In the genomic region with DNA sequence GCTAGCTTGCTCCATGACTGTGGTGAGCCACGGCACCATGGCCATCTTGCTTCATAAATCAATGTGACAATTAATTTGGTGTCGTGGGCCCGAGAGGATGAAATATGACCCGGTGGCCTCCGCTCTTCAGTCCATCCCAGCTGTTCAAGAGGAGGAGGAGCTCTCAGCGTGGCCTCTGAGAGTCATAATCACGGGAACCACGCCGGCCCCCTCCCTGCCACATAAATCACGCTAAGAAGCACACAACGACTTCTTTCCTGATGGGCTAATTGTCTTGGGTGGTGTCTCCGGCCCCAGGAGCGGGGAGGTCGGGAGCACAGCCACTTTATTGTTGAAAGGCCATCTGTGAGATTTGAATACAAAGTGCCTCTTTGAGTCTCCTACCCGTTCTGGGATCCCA, we compare ENCODE assay signal across 10 mouse cellular contexts.
DNase-seq lines count a peak whose midpoint lies in the region; ATAC-seq and TF ChIP-seq lines count a peak whose summit lies in the region.
"Had no signal": no experiment of that assay in that cellular context is flagged by ENCODE, and none has a peak within 500 bp of the region (broad histone marks: within the 10 kb centered on the region; RNA-seq: fewer than 3 reads in every experiment).

No protein-coding gene starts in this region.

- no peaks in the 10 kb centered on the region for H3K9me3 ChIP-seq in heart, embryonic 12.5 days (replicated peaks)
- no peaks in the 10 kb centered on the region for H3K9me3 ChIP-seq in embryonic facial prominence, embryonic 10.5 days
- H3K9me3 ChIP-seq in limb, embryonic 12.5 days = no peaks in the 10 kb centered on the region
- H3K9me3 ChIP-seq: lung, embryonic 15.5 days had no signal

- no peak overlapping the region for H3K4me3 ChIP-seq in heart, adult 2 months
- H3K4me3 ChIP-seq in heart, embryonic 12.5 days = no peak overlapping the region
- H3K4me3 ChIP-seq in embryonic facial prominence, embryonic 10.5 days = no peak overlapping the region
- H3K4me3 ChIP-seq in limb, embryonic 12.5 days (replicated peaks) = no peak overlapping the region
- H3K4me3 ChIP-seq: erythroblast, embryonic 14.5 days; lung, embryonic 15.5 days had no signal

- intact Hi-C loops in heart, adult 2 months (cut with DNase I) = loop anchor here (2.0 kb wide), 1 partner anchor 14 kb away; no protein-coding TSS in a partner anchor

- ATAC-seq in heart, embryonic 12.5 days (ENCODE audit: insufficient number of reproducible peaks, low FRiP score) = no peak
- no peak for ATAC-seq in limb, embryonic 12.5 days (ENCODE audit: insufficient number of reproducible peaks, insufficient read depth, low FRiP score, low TSS enrichment, low read depth)

- TF ChIP-seq EP300 in heart, adult 2 months (IDR thresholded peaks at IDR 0.05; ENCODE audit: insufficient read depth, low read depth, low read length) = no peak

- DNase-seq in heart, adult 2 months = peak; percentile 49 to 59
- DNase-seq in MN1 (ENCODE audit: low spot score) = peak; percentile 16
- DNase-seq in embryonic facial prominence, embryonic 10.5 days (ENCODE audit: low spot score) = peak; percentile 37
- DNase-seq in c-Kit-positive CD71-positive TER-119-positive erythroid progenitor cells, embryonic 14.5 days (ENCODE audit: low spot score) = no peak
- no peak for DNase-seq in testis, postnatal 10 days (ENCODE audit: low spot score)
- DNase-seq in ovary, postnatal 10 days (ENCODE audit: low spot score) = no peak

- H3K79me2 ChIP-seq in heart, adult 2 months (replicated peaks; ENCODE audit: control insufficient read depth, insufficient read depth, low read length) = no peaks in the 10 kb centered on the region

- H3K36me3 ChIP-seq in heart, adult 2 months (ENCODE audit: control insufficient read depth, insufficient read depth, low read length) = peaks cover 24% of the 10 kb centered on the region
- no peaks in the 10 kb centered on the region; the same call in 1 of the 2 replicates for H3K36me3 ChIP-seq in heart, embryonic 12.5 days
- H3K36me3 ChIP-seq in embryonic facial prominence, embryonic 10.5 days (replicated peaks) = no peaks in the 10 kb centered on the region
- H3K36me3 ChIP-seq in limb, embryonic 12.5 days = no peaks in the 10 kb centered on the region
- H3K36me3 ChIP-seq: lung, embryonic 15.5 days had no signal

- H3K4me1 ChIP-seq in heart, adult 2 months (ENCODE audit: control insufficient read depth, insufficient read depth, low read length) = peaks cover 38% of the 10 kb centered on the region
- H3K4me1 ChIP-seq in heart, embryonic 12.5 days (replicated peaks) = peaks cover 46% of the 10 kb centered on the region
- peaks cover 61% of the 10 kb centered on the region for H3K4me1 ChIP-seq in embryonic facial prominence, embryonic 10.5 days
- peaks cover 54% of the 10 kb centered on the region for H3K4me1 ChIP-seq in limb, embryonic 12.5 days (replicated peaks)

- 54% methylated on average over 15 of the region's 15 CpGs for WGBS in heart, adult 2 months
- WGBS in heart, embryonic 12.5 days = 64% methylated on average over 15 of the region's 15 CpGs
- 35% methylated on average over 15 of the region's 15 CpGs for WGBS in embryonic facial prominence, embryonic 10.5 days
- 10% methylated on average over 15 of the region's 15 CpGs for WGBS in limb, embryonic 12.5 days

- no peak overlapping the region for H3K4me2 ChIP-seq in heart, embryonic 12.5 days
- 0 out of 2 replicates have a peak overlapping the region, but pooled peaks have one; percentile 2 for H3K4me2 ChIP-seq in limb, embryonic 12.5 days

- no peak overlapping the region; the same call in 1 of the 2 replicates for H3K27ac ChIP-seq in heart, adult 2 months
- no peak overlapping the region for H3K27ac ChIP-seq in heart, embryonic 12.5 days (ENCODE audit: poor library complexity, severe bottlenecking)
- peak overlapping the region; percentile 63; the same call in 1 of the 2 replicates for H3K27ac ChIP-seq in embryonic facial prominence, embryonic 10.5 days (replicated peaks)
- no peak overlapping the region for H3K27ac ChIP-seq in limb, embryonic 12.5 days

- TF ChIP-seq POLR2A in heart, adult 2 months (IDR thresholded peaks at IDR 0.05; ENCODE audit: insufficient read depth, low read depth, low read length) = no peak

- no peak overlapping the region for H3K9ac ChIP-seq in heart, adult 2 months (ENCODE audit: low read depth, low read length)
- no peak overlapping the region for H3K9ac ChIP-seq in heart, embryonic 12.5 days
- no peak overlapping the region for H3K9ac ChIP-seq in limb, embryonic 12.5 days (replicated peaks)
- H3K9ac ChIP-seq: lung, embryonic 15.5 days had no signal

- no peaks in the 10 kb centered on the region for H3K27me3 ChIP-seq in heart, adult 2 months (ENCODE audit: control insufficient read depth, insufficient read depth, low read length)
- H3K27me3 ChIP-seq in heart, embryonic 12.5 days (replicated peaks) = peaks cover 29% of the 10 kb centered on the region
- no peaks in the 10 kb centered on the region for H3K27me3 ChIP-seq in embryonic facial prominence, embryonic 10.5 days (replicated peaks; ENCODE audit: low read depth, poor library complexity, severe bottlenecking)
- H3K27me3 ChIP-seq in limb, embryonic 12.5 days = peaks cover 3% of the 10 kb centered on the region; the same call in 1 of the 2 replicates
- H3K27me3 ChIP-seq: lung, embryonic 15.5 days had no signal

- TF ChIP-seq CTCF in heart, adult 2 months (IDR thresholded peaks at IDR 0.05) = no peak

Comparison
In these comparisons a context has a peak if more than half of its experiments do, and no peak if none do; other contexts are left out.
1. DNase-seq: peak in heart, adult 2 months (2 of 2), MN1 (single experiment) and embryonic facial prominence, embryonic 10.5 days (single experiment); none in c-Kit-positive CD71-positive TER-119-positive erythroid progenitor cells, embryonic 14.5 days (single experiment), testis, postnatal 10 days (single experiment) and ovary, postnatal 10 days (single experiment).